ENCODE assay signal across 10 mouse cellular contexts in genomic region chr12:9576043-9576538, GRCm38 (mm10). TPM values are rescaled to one million over a fixed set of nuclear protein-coding genes. Genes with fewer than 3 reads are reported as not detected.
DNase-seq lines count a peak whose midpoint lies in the region; ATAC-seq and TF ChIP-seq lines count a peak whose summit lies in the region.
"Had no signal": no experiment of that assay in that cellular context is flagged by ENCODE, and none has a peak within 500 bp of the region (broad histone marks: within the 10 kb centered on the region; RNA-seq: fewer than 3 reads in every experiment).

No protein-coding gene starts in this region.

- H3K36me3 ChIP-seq in kidney, embryonic 14.5 days (ENCODE audit: control insufficient read depth, insufficient read depth, low read length): no peaks in the 10 kb centered on the region; the same call in 1 of the 2 replicates
- no peaks in the 10 kb centered on the region for H3K36me3 ChIP-seq in embryonic facial prominence, embryonic 10.5 days (replicated peaks)
- H3K36me3 ChIP-seq in heart, postnatal 0 days (replicated peaks; ENCODE audit: control insufficient read depth, insufficient read depth, low read length): no peaks in the 10 kb centered on the region
- H3K36me3 ChIP-seq in limb, embryonic 15.5 days: no peaks in the 10 kb centered on the region

- peaks cover 17% of the 10 kb centered on the region for H3K4me1 ChIP-seq in kidney, embryonic 14.5 days (ENCODE audit: control insufficient read depth, insufficient read depth, low read length)
- peaks cover 43% of the 10 kb centered on the region for H3K4me1 ChIP-seq in embryonic facial prominence, embryonic 10.5 days
- H3K4me1 ChIP-seq in heart, postnatal 0 days (ENCODE audit: control insufficient read depth, insufficient read depth): no peaks in the 10 kb centered on the region; the same call in 1 of the 2 replicates
- H3K4me1 ChIP-seq in limb, embryonic 15.5 days: peaks cover 47% of the 10 kb centered on the region

- 3% methylated on average over 18 of the region's 18 CpGs for WGBS in kidney, embryonic 14.5 days
- WGBS in embryonic facial prominence, embryonic 10.5 days: 1% methylated on average over 18 of the region's 18 CpGs
- WGBS in heart, postnatal 0 days: 6% methylated on average over 18 of the region's 18 CpGs
- WGBS in limb, embryonic 15.5 days: 7% methylated on average over 18 of the region's 18 CpGs

- no peak for TF ChIP-seq EP300 in heart, postnatal 0 days (IDR thresholded peaks at IDR 0.05; ENCODE audit: low read depth)

- peak overlapping the region; percentile 48 for H3K4me3 ChIP-seq in kidney, embryonic 14.5 days (ENCODE audit: low read length)
- H3K4me3 ChIP-seq in embryonic facial prominence, embryonic 10.5 days: peak overlapping the region; percentile 66
- peak overlapping the region; percentile 53 for H3K4me3 ChIP-seq in heart, postnatal 0 days (ENCODE audit: low read depth, low read length)
- peak overlapping the region; percentile 58 for H3K4me3 ChIP-seq in limb, embryonic 15.5 days
- H3K4me3 ChIP-seq: megakaryocyte, embryonic 14.5 days had no signal

- no peak for TF ChIP-seq CTCF in heart, postnatal 0 days (IDR thresholded peaks at IDR 0.05; ENCODE audit: low read depth)

- H3K27me3 ChIP-seq in kidney, embryonic 14.5 days (ENCODE audit: control insufficient read depth, insufficient read depth, low read length): peaks cover 58% of the 10 kb centered on the region
- peaks cover 100% of the 10 kb centered on the region for H3K27me3 ChIP-seq in embryonic facial prominence, embryonic 10.5 days (replicated peaks; ENCODE audit: low read depth, poor library complexity, severe bottlenecking)
- peaks cover 94% of the 10 kb centered on the region for H3K27me3 ChIP-seq in heart, postnatal 0 days (ENCODE audit: control insufficient read depth, insufficient read depth, low read length)
- peaks cover 78% of the 10 kb centered on the region for H3K27me3 ChIP-seq in limb, embryonic 15.5 days

- no peaks in the 10 kb centered on the region for H3K9me3 ChIP-seq in kidney, embryonic 14.5 days (ENCODE audit: control insufficient read depth, low read length)
- H3K9me3 ChIP-seq in embryonic facial prominence, embryonic 10.5 days: no peaks in the 10 kb centered on the region
- H3K9me3 ChIP-seq in heart, postnatal 0 days (replicated peaks; ENCODE audit: control insufficient read depth, low read length): no peaks in the 10 kb centered on the region
- H3K9me3 ChIP-seq in limb, embryonic 15.5 days: no peaks in the 10 kb centered on the region

- H3K4me2 ChIP-seq in kidney, embryonic 14.5 days (replicated peaks; ENCODE audit: low read depth, low read length): peak overlapping the region; percentile 62
- peak overlapping the region; percentile 10 for H3K4me2 ChIP-seq in heart, postnatal 0 days (ENCODE audit: low read depth, low read length)
- H3K4me2 ChIP-seq in limb, embryonic 15.5 days: peak overlapping the region; percentile 75

- ATAC-seq in kidney, embryonic 14.5 days (ENCODE audit: low FRiP score, low TSS enrichment): no peak
- ATAC-seq in heart, postnatal 0 days (ENCODE audit: insufficient read depth, low read depth): no peak
- no peak for ATAC-seq in limb, embryonic 15.5 days (ENCODE audit: insufficient number of reproducible peaks, low FRiP score, low TSS enrichment, low read depth)
- ATAC-seq in erythroid progenitor cell, adult 5-6 weeks (replicated peaks; ENCODE audit: low FRiP score, poor library complexity, severe bottlenecking): no peak

- no peak for DNase-seq in kidney, postnatal 10 days
- DNase-seq in embryonic facial prominence, embryonic 10.5 days (ENCODE audit: low spot score): no peak
- DNase-seq in heart, postnatal 0 days (ENCODE audit: low spot score): no peak
- no peak for DNase-seq in Muller cell, postnatal 12 days (ENCODE audit: inconsistent ontology term)
- DNase-seq: gastrocnemius, postnatal 10 days; thymus, postnatal 4 days had no signal

- H3K9ac ChIP-seq in kidney, embryonic 14.5 days (ENCODE audit: low read depth, low read length): peak overlapping the region; percentile 65
- no peak overlapping the region for H3K9ac ChIP-seq in heart, postnatal 0 days (replicated peaks; ENCODE audit: low read depth, low read length)
- peak overlapping the region; percentile 69; the same call in 1 of the 2 replicates for H3K9ac ChIP-seq in limb, embryonic 15.5 days

- H3K27ac ChIP-seq in kidney, embryonic 14.5 days (ENCODE audit: low read depth, low read length): 0 out of 2 replicates have a peak overlapping the region, but pooled peaks have one; percentile 33
- peak overlapping the region; percentile 82 for H3K27ac ChIP-seq in embryonic facial prominence, embryonic 10.5 days (replicated peaks)
- no peak overlapping the region for H3K27ac ChIP-seq in heart, postnatal 0 days (ENCODE audit: low read depth)
- peak overlapping the region; percentile 85 for H3K27ac ChIP-seq in limb, embryonic 15.5 days

RNA-seq across cellular contexts. Expression of gene Osr1, which starts 6.2 kb away (rescaled TPM):
- 35.0 and 47.2 TPM in 2 replicates for polyA plus RNA-seq in kidney, embryonic 14.5 days (2014; fragmentation: Nextera tagmentation; extraction: Ambion mirVana)
- 13.8 and 23.6 TPM in 2 replicates for polyA plus RNA-seq in embryonic facial prominence, embryonic 10.5 days (2016; fragmentation: Nextera tagmentation; extraction: Ambion mirVana)
- 18.7 and 28.1 TPM in 2 replicates for total RNA-seq in heart, postnatal 0 days (2014; rRNA removed; ENCODE audit: low replicate concordance)
- 3.1 and 5.1 TPM in 2 replicates for polyA plus RNA-seq in heart, postnatal 0 days (2015; fragmentation: Nextera tagmentation; extraction: Ambion mirVana)
- polyA plus RNA-seq in limb, embryonic 15.5 days (2015; fragmentation: Nextera tagmentation; extraction: Ambion mirVana): 68.9 and 73.4 TPM in 2 replicates
- total RNA-seq in erythroid progenitor cell, adult 5-6 weeks (2015; ENCODE audit: low replicate concordance): not detected in 2 replicates
- not detected in 2 replicates for total RNA-seq in erythroid progenitor cell, adult 5-6 weeks (2017; ENCODE audit: low replicate concordance)

Comparison
In these comparisons a context has a peak if more than half of its experiments do, and no peak if none do; other contexts are left out.
1. H3K4me2 ChIP-seq: peak in every context shown above with its lines; median percentile 75 in limb, embryonic 15.5 days; 62 in kidney, embryonic 14.5 days; 10 in heart, postnatal 0 days.